Mouse (Mus musculus) heart, adult 2 months (tissue): ENCODE results near the gene Lgi4.

Experiments
- CTCF ChIP-seq: fragments of 200-600 bp; IDR thresholded peaks from 2 replicates; pipeline ENCODE4 v1.8.1; 2022; ENCODE audit warnings: antibody characterized with exemption, mild to moderate bottlenecking, moderate library complexity
- EP300 ChIP-seq: fragments of 200-500 bp; IDR thresholded peaks from 2 replicates; pipeline ENCODE4 v1.6.1; 2011; ENCODE audit warnings: low read depth, low read length, control low read depth; ENCODE audit not compliant: insufficient read depth

- no peak for TF ChIP-seq CTCF
- no peak for TF ChIP-seq EP300
Observed at GRCm38 (mm10) chr7:31058211-31058610, 931 bp upstream of the Lgi4 start.
